Mouse (Mus musculus) hindbrain, embryonic 15.5 days (tissue): Measurements from ENCODE around the gene Slc16a6. TPM values are rescaled to one million over a fixed set of nuclear protein-coding genes. Genes with fewer than 3 reads are reported as not detected.
A peak's percentile ranks its signal among the peaks of the same experiment; 100 is the strongest.

ENCODE experiments used
- ATAC-seq: fragments of 200-750 bp; cut with Nextera tagmentation; 2 replicates; pipeline ENCODE4 v1.8.0; 2017; ENCODE audit warnings: low read depth, moderate number of reproducible peaks, moderate TSS enrichment; ENCODE audit not compliant: low FRiP score
- H3K27ac ChIP-seq: fragments of 300-500 bp; sonication (generic); replicated peaks from 2 replicates; pipeline ENCODE4 v1.5.1; 2015; ENCODE audit warnings: mild to moderate bottlenecking, inconsistent platforms
- H3K27me3 ChIP-seq: fragments of 300-500 bp; sonication (generic); 2 replicates; pipeline ENCODE4 v1.6.1; 2015; ENCODE audit warnings: control low read depth, inconsistent platforms
- H3K36me3 ChIP-seq: fragments of 300-500 bp; sonication (generic); 2 replicates; pipeline ENCODE4 v1.6.1; 2015; ENCODE audit warnings: control low read depth, inconsistent platforms
- H3K4me1 ChIP-seq: fragments of 300-500 bp; sonication (generic); replicated peaks from 2 replicates; pipeline ENCODE4 v1.6.1; 2015; ENCODE audit warnings: control low read depth, inconsistent platforms
- H3K4me2 ChIP-seq: fragments of 300-500 bp; sonication (generic); 2 replicates; pipeline ENCODE4 v1.6.1; 2015; ENCODE audit warnings: moderate library complexity, mild to moderate bottlenecking, inconsistent platforms
- H3K4me3 ChIP-seq: fragments of 300-500 bp; sonication (generic); 2 replicates; pipeline ENCODE4 v1.5.1; 2015; ENCODE audit warnings: mild to moderate bottlenecking, inconsistent platforms
- H3K9ac ChIP-seq: fragments of 300-500 bp; sonication (generic); 2 replicates; pipeline ENCODE4 v1.6.1; 2015; ENCODE audit warnings: inconsistent platforms
- H3K9me3 ChIP-seq: fragments of 300-500 bp; sonication (generic); 2 replicates; pipeline ENCODE4 v1.6.1; 2016; ENCODE audit warnings: control low read depth, inconsistent platforms
- WGBS: fragments of 180-500 bp; shearing (Covaris S2); methylation state at CpG from one replicate; pipeline ENCODE4 v1.1.7; 2015; 5-methylcytosine and 5-hydroxymethylcytosine counted together
- polyA plus RNA-seq: library from polyadenylated mRNA; unstranded; fragments of >200 nt; fragmentation: Nextera tagmentation; extraction: Ambion mirVana; gene quantifications from 2 replicates; pipeline ENCODE4 v1.2.1, GENCODE M21; 2015

The Slc16a6 gene
- polyA plus RNA-seq, 1 experiment from 2014 or later = 5.6 TPM

GRCm38 (mm10) chr11:109468133-109468532, 5.3 kb downstream of the Slc16a6 start:
- Histone ChIP-seq H3K36me3 (no peaks in the 10 kb centered on the region), H3K4me2 (no peak overlapping the region), H3K9me3 (no peaks in the 10 kb centered on the region), H3K27me3 (peaks cover 11% of the 10 kb centered on the region; the same call in 1 of the 2 replicates), H3K9ac (no peak overlapping the region), H3K27ac (no peak overlapping the region), H3K4me3 (no peak overlapping the region), H3K4me1 (peaks cover 14% of the 10 kb centered on the region)
- ATAC-seq = no peak
- 86% methylated on average over 5 of the region's 5 CpGs for WGBS

GRCm38 (mm10) chr11:109466987-109467386, 6.4 kb downstream of the Slc16a6 start:
- peaks cover 11% of the 10 kb centered on the region; the same call in 1 of the 2 replicates for H3K27me3 ChIP-seq
- no peak overlapping the region for H3K27ac ChIP-seq
- no peak for ATAC-seq
- 87% methylated on average over 8 of the region's 8 CpGs for WGBS
- no peak overlapping the region for H3K4me2 ChIP-seq
- peaks cover 8% of the 10 kb centered on the region for H3K4me1 ChIP-seq
- no peak overlapping the region for H3K9ac ChIP-seq
- no peaks in the 10 kb centered on the region for H3K9me3 ChIP-seq
- H3K4me3 ChIP-seq = no peak overlapping the region
- no peaks in the 10 kb centered on the region for H3K36me3 ChIP-seq

GRCm38 (mm10) chr11:109465068-109465467, 8.3 kb downstream of the Slc16a6 start:
- no peaks in the 10 kb centered on the region for H3K4me1 ChIP-seq
- H3K9me3 ChIP-seq = no peaks in the 10 kb centered on the region
- ATAC-seq = no peak
- H3K36me3 ChIP-seq = no peaks in the 10 kb centered on the region
- no peak overlapping the region for H3K9ac ChIP-seq
- no peak overlapping the region for H3K4me3 ChIP-seq
- no peaks in the 10 kb centered on the region for H3K27me3 ChIP-seq
- no peak overlapping the region for H3K4me2 ChIP-seq
- H3K27ac ChIP-seq = no peak overlapping the region
- 95% methylated on average over 4 of the region's 4 CpGs for WGBS

- Histone ChIP-seq H3K9me3 (no peaks in the 10 kb centered on the region), H3K9ac (no peak overlapping the region), H3K27me3 (no peaks in the 10 kb centered on the region), H3K27ac (no peak overlapping the region), H3K4me1 (no peaks in the 10 kb centered on the region), H3K4me2 (no peak overlapping the region), H3K4me3 (no peak overlapping the region), H3K36me3 (peaks cover 4% of the 10 kb centered on the region; the same call in 1 of the 2 replicates)
- no peak for ATAC-seq
- 83% methylated on average over 5 of the region's 5 CpGs for WGBS
Observed at GRCm38 (mm10) chr11:109460586-109460985, 12.8 kb downstream of the Slc16a6 start.

- Histone ChIP-seq H3K9ac (no peak overlapping the region), H3K4me1 (no peaks in the 10 kb centered on the region), H3K4me2 (no peak overlapping the region), H3K27ac (no peak overlapping the region), H3K27me3 (no peaks in the 10 kb centered on the region), H3K9me3 (no peaks in the 10 kb centered on the region), H3K36me3 (peaks cover 4% of the 10 kb centered on the region; the same call in 1 of the 2 replicates), H3K4me3 (no peak overlapping the region)
- no peak for ATAC-seq
- 96% methylated on average over 11 of the region's 11 CpGs for WGBS
Observed at GRCm38 (mm10) chr11:109458165-109458564, 15.2 kb downstream of the Slc16a6 start.

GRCm38 (mm10) chr11:109456261-109456660, 17.1 kb downstream of the Slc16a6 start:
- Histone ChIP-seq H3K27me3 (no peaks in the 10 kb centered on the region), H3K9me3 (no peaks in the 10 kb centered on the region), H3K4me2 (no peak overlapping the region), H3K27ac (no peak overlapping the region), H3K4me1 (no peaks in the 10 kb centered on the region), H3K9ac (no peak overlapping the region), H3K36me3 (peaks cover 7% of the 10 kb centered on the region; the same call in 1 of the 2 replicates), H3K4me3 (no peak overlapping the region)
- WGBS = 82% methylated on average over 5 of the region's 5 CpGs
- ATAC-seq = no peak

- no peak for ATAC-seq
- Histone ChIP-seq H3K4me2 (no peak overlapping the region), H3K4me3 (no peak overlapping the region), H3K36me3 (peaks cover 3% of the 10 kb centered on the region; the same call in 1 of the 2 replicates), H3K4me1 (no peaks in the 10 kb centered on the region), H3K27me3 (no peaks in the 10 kb centered on the region), H3K27ac (no peak overlapping the region), H3K9me3 (no peaks in the 10 kb centered on the region), H3K9ac (no peak overlapping the region)
- 90% methylated on average over 11 of the region's 11 CpGs for WGBS
Observed at GRCm38 (mm10) chr11:109451169-109451568, 22.2 kb downstream of the Slc16a6 start.

- ATAC-seq = peak; percentile 38; the same call in 1 of the 2 replicates
- no peaks in the 10 kb centered on the region for H3K4me1 ChIP-seq
- H3K9ac ChIP-seq = no peak overlapping the region
- no peak overlapping the region for H3K27ac ChIP-seq
- H3K27me3 ChIP-seq = no peaks in the 10 kb centered on the region
- no peaks in the 10 kb centered on the region for H3K9me3 ChIP-seq
- no peak overlapping the region for H3K4me3 ChIP-seq
- 49% methylated on average over 13 of the region's 13 CpGs for WGBS
- H3K36me3 ChIP-seq = no peaks in the 10 kb centered on the region
- H3K4me2 ChIP-seq = no peak overlapping the region
Observed at GRCm38 (mm10) chr11:109445438-109446035, 27.9 kb downstream of the Slc16a6 start.

GRCm38 (mm10) chr11:109444600-109444999, 28.8 kb downstream of the Slc16a6 start:
- Histone ChIP-seq H3K4me3 (no peak overlapping the region), H3K27me3 (no peaks in the 10 kb centered on the region), H3K9me3 (no peaks in the 10 kb centered on the region), H3K36me3 (no peaks in the 10 kb centered on the region), H3K9ac (no peak overlapping the region), H3K27ac (no peak overlapping the region), H3K4me2 (no peak overlapping the region), H3K4me1 (peaks cover 6% of the 10 kb centered on the region)
- ATAC-seq = no peak
- WGBS = 51% methylated on average over 7 of the region's 7 CpGs

GRCm38 (mm10) chr11:109443468-109444263, 29.7 kb downstream of the Slc16a6 start:
- WGBS = 95% methylated on average over 8 of the region's 8 CpGs
- Histone ChIP-seq H3K4me1 (peaks cover 8% of the 10 kb centered on the region), H3K4me2 (no peak overlapping the region), H3K36me3 (no peaks in the 10 kb centered on the region), H3K9me3 (no peaks in the 10 kb centered on the region), H3K9ac (no peak overlapping the region), H3K27me3 (no peaks in the 10 kb centered on the region), H3K4me3 (no peak overlapping the region), H3K27ac (no peak overlapping the region)
- ATAC-seq = no peak

- H3K4me1 ChIP-seq = peaks cover 8% of the 10 kb centered on the region
- H3K4me2 ChIP-seq = no peak overlapping the region
- 75% methylated on average over 5 of the region's 5 CpGs for WGBS
- 0 out of 2 replicates have a peak, but pooled peaks cover 11% of the 10 kb centered on the region for H3K36me3 ChIP-seq
- H3K9ac ChIP-seq = no peak overlapping the region
- no peak overlapping the region for H3K27ac ChIP-seq
- ATAC-seq = no peak
- H3K27me3 ChIP-seq = no peaks in the 10 kb centered on the region
- no peaks in the 10 kb centered on the region for H3K9me3 ChIP-seq
- H3K4me3 ChIP-seq = no peak overlapping the region
Observed at GRCm38 (mm10) chr11:109442166-109442730, 31.1 kb downstream of the Slc16a6 start.

GRCm38 (mm10) chr11:109441119-109441518, 32.3 kb downstream of the Slc16a6 start:
- H3K27ac ChIP-seq = no peak overlapping the region
- no peak overlapping the region for H3K4me3 ChIP-seq
- H3K9ac ChIP-seq = no peak overlapping the region
- no peak for ATAC-seq
- H3K36me3 ChIP-seq = peaks cover 16% of the 10 kb centered on the region
- WGBS = 55% methylated on average over 3 of the region's 3 CpGs
- H3K27me3 ChIP-seq = no peaks in the 10 kb centered on the region
- H3K4me2 ChIP-seq = no peak overlapping the region
- no peaks in the 10 kb centered on the region for H3K9me3 ChIP-seq
- peaks cover 8% of the 10 kb centered on the region for H3K4me1 ChIP-seq
